Mouse (Mus musculus) embryonic fibroblast, embryonic 13.5 days (primary cell): Measurements from ENCODE around the gene Iars2.

Experiments used
- CTCF ChIP-seq: IDR thresholded peaks from 2 replicates; pipeline ENCODE4 v1.5.1; 2011; ENCODE audit warnings: mild to moderate bottlenecking, control low read depth, low read length, moderate library complexity, borderline replicate concordance; ENCODE audit not compliant: insufficient read depth
- POLR2A ChIP-seq: IDR thresholded peaks from 2 replicates; pipeline ENCODE4 v1.6.1; 2011; ENCODE audit warnings: low read depth, mild to moderate bottlenecking, control low read depth, low read length, moderate library complexity

GRCm38 (mm10) chr1:185308334-185308733 lies 20.9 kb downstream of the Iars2 start:
- no peak for TF ChIP-seq CTCF
- TF ChIP-seq POLR2A = no peak
